Mouse (Mus musculus): ENCODE measurements around the gene S100a2.

- no peak for TF ChIP-seq TAL1 (IDR thresholded peaks at IDR 0.05; ENCODE audit: low read length)
- no peak for TF ChIP-seq GATA1 (IDR thresholded peaks at IDR 0.05; ENCODE audit: low read length)
These were observed 16.1 kb downstream of the S100a2 start for GRCm38 (mm10) chr3:90606185-90606584.
